Mouse (Mus musculus): ENCODE results near the gene Il11ra1.
"Not testable (repeated sequence)": the region's sequence is repeated elsewhere in the genome, so short reads cannot be mapped to it uniquely, and the experiment has no call there.

- TF ChIP-seq CTCF (IDR thresholded peaks at IDR 0.05; ENCODE audit: control insufficient read depth, insufficient read depth, insufficient read length); CEBPB (IDR thresholded peaks at IDR 0.05; ENCODE audit: low read depth); FOSL1 (IDR thresholded peaks at IDR 0.05; ENCODE audit: insufficient read depth, low read length, poor library complexity, severe bottlenecking); MYOG (IDR thresholded peaks at IDR 0.05; ENCODE audit: control insufficient read depth, extremely low read depth, insufficient read length); USF1 (IDR thresholded peaks at IDR 0.05; ENCODE audit: low read depth); MYOD1 (IDR thresholded peaks at IDR 0.05; ENCODE audit: control insufficient read depth, insufficient read length, low read depth); MAX (IDR thresholded peaks at IDR 0.05): not testable (repeated sequence)
These were observed 13.8 kb upstream of the Il11ra1 start for GRCm38 (mm10) chr4:41685882-41686492.

Measured in C2C12 (cell line).